Mouse (Mus musculus) neural tube, embryonic 11.5 days (tissue): ENCODE measurements around the gene Nrn1. TPM values are rescaled to one million over a fixed set of nuclear protein-coding genes. Genes with fewer than 3 reads are reported as not detected.

Experiments
- ATAC-seq: fragments of 200-750 bp; cut with Nextera tagmentation; 2 replicates; pipeline ENCODE4 v1.8.0; 2017; ENCODE audit warnings: moderate number of reproducible peaks, mild to moderate bottlenecking, moderate TSS enrichment, moderate library complexity; ENCODE audit not compliant: insufficient read depth, low FRiP score, low TSS enrichment
- DNase-seq: peaks from one replicate; pipeline ENCODE4 v3.0.0-alpha.2; 2015; ENCODE audit warnings: low spot score
- H3K27ac ChIP-seq: fragments of 300-500 bp; sonication (generic); 2 replicates; pipeline ENCODE4 v1.5.1; 2014; ENCODE audit warnings: low read depth, mild to moderate bottlenecking, low read length
- H3K27me3 ChIP-seq: fragments of 300-500 bp; sonication (generic); 2 replicates; pipeline ENCODE4 v1.6.1; 2014; ENCODE audit warnings: mild to moderate bottlenecking, low read length, mixed read lengths; ENCODE audit not compliant: control insufficient read depth, insufficient read depth
- H3K36me3 ChIP-seq: fragments of 300-500 bp; sonication (generic); 2 replicates; pipeline ENCODE4 v1.6.1; 2014; ENCODE audit warnings: mild to moderate bottlenecking, low read length, moderate library complexity, mixed read lengths; ENCODE audit not compliant: control insufficient read depth, insufficient read depth
- H3K4me1 ChIP-seq: fragments of 300-500 bp; sonication (generic); 2 replicates; pipeline ENCODE4 v1.6.1; 2014; ENCODE audit warnings: low read length, mixed read lengths; ENCODE audit not compliant: control insufficient read depth, insufficient read depth
- H3K4me2 ChIP-seq: fragments of 300-500 bp; sonication (generic); 2 replicates; pipeline ENCODE4 v1.6.1; 2014; ENCODE audit warnings: low read depth, mild to moderate bottlenecking, moderate library complexity
- H3K4me3 ChIP-seq: fragments of 300-500 bp; sonication (generic); 2 replicates; pipeline ENCODE4 v1.5.1; 2014; ENCODE audit warnings: low read depth, low read length
- H3K9ac ChIP-seq: fragments of 300-500 bp; sonication (generic); 2 replicates; pipeline ENCODE4 v1.6.1; 2014; ENCODE audit warnings: mild to moderate bottlenecking, low read length
- H3K9me3 ChIP-seq: fragments of 300-500 bp; sonication (generic); 2 replicates; pipeline ENCODE4 v1.6.1; 2016; ENCODE audit warnings: low read length; ENCODE audit not compliant: control insufficient read depth
- WGBS: fragments of 180-500 bp; shearing (Covaris S2); extraction: QIAGEN DNeasy Blood & Tissue Kit; methylation state at CpG from one replicate; pipeline ENCODE4 v1.1.7; 2014; 5-methylcytosine and 5-hydroxymethylcytosine counted together
- polyA plus RNA-seq: library from polyadenylated mRNA; unstranded; fragments of >200 nt; fragmentation: Nextera tagmentation; extraction: Ambion mirVana; gene quantifications from 2 replicates; pipeline ENCODE4 v1.2.1, GENCODE M21; 2014

Nrn1 gene
- polyA plus RNA-seq, 1 experiment from 2014 or later: 27.3 TPM

GRCm38 (mm10) chr13:36733566-36733965 lies 1.4 kb downstream of the Nrn1 start:
- WGBS: under 1% methylated on average over 10 of the region's 10 CpGs
- Histone ChIP-seq H3K9me3 (no peaks in the 10 kb centered on the region), H3K27me3 (peaks cover 61% of the 10 kb centered on the region), H3K4me3 (peak overlapping the region; percentile 28), H3K4me1 (peaks cover 9% of the 10 kb centered on the region; the same call in 1 of the 2 replicates), H3K27ac (peak overlapping the region; percentile 58; the same call in 1 of the 2 replicates), H3K4me2 (no peak overlapping the region), H3K36me3 (no peaks in the 10 kb centered on the region), H3K9ac (peak overlapping the region; percentile 46; the same call in 1 of the 2 replicates)
- no peak for ATAC-seq
- DNase-seq: peak; percentile 30

GRCm38 (mm10) chr13:36732891-36733490 lies 1.9 kb downstream of the Nrn1 start:
- Histone ChIP-seq H3K9ac (no peak overlapping the region), H3K36me3 (no peaks in the 10 kb centered on the region), H3K27me3 (peaks cover 67% of the 10 kb centered on the region), H3K4me1 (peaks cover 9% of the 10 kb centered on the region; the same call in 1 of the 2 replicates), H3K4me3 (peak overlapping the region; percentile 28), H3K27ac (no peak overlapping the region), H3K9me3 (no peaks in the 10 kb centered on the region), H3K4me2 (no peak overlapping the region)
- DNase-seq (no peak), ATAC-seq (no peak)
- 4% methylated on average over 6 of the region's 6 CpGs for WGBS

- H3K9me3 ChIP-seq: no peaks in the 10 kb centered on the region
- peak overlapping the region; percentile 30 for H3K4me2 ChIP-seq
- H3K9ac ChIP-seq: peak overlapping the region; percentile 45
- H3K36me3 ChIP-seq: no peaks in the 10 kb centered on the region
- peaks cover 14% of the 10 kb centered on the region for H3K4me1 ChIP-seq
- peaks cover 76% of the 10 kb centered on the region for H3K27me3 ChIP-seq
- H3K27ac ChIP-seq: peak overlapping the region; percentile 69; the same call in 1 of the 2 replicates
- peak overlapping the region; percentile 28 for H3K4me3 ChIP-seq
- DNase-seq (peak; percentile 70), ATAC-seq (no peak)
- WGBS: 0% methylated on average over 23 of the region's 23 CpGs
Observed at GRCm38 (mm10) chr13:36731931-36732461, 2.9 kb downstream of the Nrn1 start.

DNA sequence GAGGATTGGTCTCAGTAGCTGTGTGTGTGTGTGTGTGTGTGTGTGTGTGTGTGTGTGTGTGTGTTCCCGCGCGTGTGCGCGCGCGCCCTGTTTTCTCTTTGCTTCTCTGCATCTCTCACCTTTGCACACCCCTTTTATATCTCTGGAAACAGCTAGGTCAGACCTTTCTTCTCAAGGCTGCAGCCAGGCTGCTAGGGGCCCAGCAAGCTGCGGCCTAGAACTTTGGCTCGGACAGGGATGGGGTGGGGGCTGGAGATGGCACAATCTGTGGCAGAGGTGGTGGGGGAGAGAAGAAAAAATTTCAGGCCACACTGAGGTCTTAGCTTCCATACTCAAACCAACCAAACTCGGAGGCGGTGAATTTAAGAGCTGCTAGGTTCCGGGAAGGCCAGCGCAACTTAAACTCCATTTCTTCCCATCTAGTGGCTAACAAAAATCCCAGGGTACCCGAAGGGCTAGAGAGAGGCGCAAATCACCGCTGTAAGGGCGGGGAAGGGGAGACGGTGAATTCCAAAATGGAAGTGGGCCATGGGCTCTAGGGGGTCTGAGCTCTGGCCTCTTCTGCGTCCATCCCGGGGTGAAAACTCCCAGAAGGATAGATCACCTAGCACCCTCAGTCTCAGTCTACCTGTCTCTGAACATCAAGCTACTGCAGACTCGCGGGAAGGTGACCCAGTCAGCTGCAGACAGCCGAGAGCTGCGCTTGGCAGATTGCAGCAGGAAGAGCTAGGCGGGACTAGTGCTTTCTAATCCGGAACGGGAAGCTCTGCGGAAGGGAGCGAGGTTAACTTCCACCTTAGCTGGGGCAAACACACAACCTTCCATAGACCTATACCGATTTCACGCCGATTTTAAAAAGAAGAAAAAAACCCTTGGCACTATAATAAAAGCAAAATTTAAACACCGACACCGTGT lies 3.7 kb downstream of the Nrn1 start:
- H3K4me3 ChIP-seq: peak overlapping the region; percentile 28
- peaks cover 21% of the 10 kb centered on the region for H3K4me1 ChIP-seq
- H3K9me3 ChIP-seq: no peaks in the 10 kb centered on the region
- DNase-seq (peak; percentile 54), ATAC-seq (no peak)
- peak overlapping the region; percentile 69 for H3K27ac ChIP-seq
- peaks cover 83% of the 10 kb centered on the region for H3K27me3 ChIP-seq
- H3K36me3 ChIP-seq: no peaks in the 10 kb centered on the region
- peak overlapping the region; percentile 45 for H3K9ac ChIP-seq
- 1% methylated on average over 34 of the region's 34 CpGs for WGBS
- H3K4me2 ChIP-seq: peak overlapping the region; percentile 30

- Histone ChIP-seq H3K4me2 (peak overlapping the region; percentile 36), H3K27me3 (peaks cover 86% of the 10 kb centered on the region), H3K4me3 (peak overlapping the region; percentile 22), H3K9me3 (no peaks in the 10 kb centered on the region), H3K27ac (peak overlapping the region; percentile 46; the same call in 1 of the 2 replicates), H3K36me3 (no peaks in the 10 kb centered on the region), H3K4me1 (peaks cover 17% of the 10 kb centered on the region), H3K9ac (peak overlapping the region; percentile 44)
- no peak for ATAC-seq
- WGBS: 4% methylated on average over 14 of the region's 14 CpGs
- no peak for DNase-seq
Observed at GRCm38 (mm10) chr13:36730341-36730761, 4.6 kb downstream of the Nrn1 start.

- peak overlapping the region; percentile 36 for H3K4me2 ChIP-seq
- WGBS: 4% methylated on average over 13 of the region's 13 CpGs
Observed at GRCm38 (mm10) chr13:36729731-36730340, 5.1 kb downstream of the Nrn1 start.

GRCm38 (mm10) chr13:36728509-36728908 lies 6.4 kb downstream of the Nrn1 start:
- ATAC-seq (no peak), DNase-seq (peak; percentile 28)
- Histone ChIP-seq H3K4me3 (peak overlapping the region; percentile 34), H3K9ac (peak overlapping the region; percentile 11; the same call in 1 of the 2 replicates), H3K27me3 (peaks cover 86% of the 10 kb centered on the region), H3K27ac (no peak overlapping the region), H3K4me2 (peak overlapping the region; percentile 36), H3K9me3 (no peaks in the 10 kb centered on the region), H3K36me3 (no peaks in the 10 kb centered on the region), H3K4me1 (peaks cover 18% of the 10 kb centered on the region)
- 5% methylated on average over 5 of the region's 5 CpGs for WGBS

More at GRCm38 (mm10) chr13:36729731-36730340, 5.1 kb downstream of the Nrn1 start:
- DNase-seq (no peak), ATAC-seq (no peak)
- H3K4me3 ChIP-seq: peak overlapping the region; percentile 22
- H3K27ac ChIP-seq: peak overlapping the region; percentile 46; the same call in 1 of the 2 replicates
- H3K4me1 ChIP-seq: peaks cover 15% of the 10 kb centered on the region
- peak overlapping the region; percentile 44 for H3K9ac ChIP-seq
- H3K27me3 ChIP-seq: peaks cover 86% of the 10 kb centered on the region
- H3K9me3 ChIP-seq: no peaks in the 10 kb centered on the region
- H3K36me3 ChIP-seq: no peaks in the 10 kb centered on the region

GRCm38 (mm10) chr13:36727779-36728470 lies 7.0 kb downstream of the Nrn1 start:
- DNase-seq (peak; percentile 17), ATAC-seq (no peak)
- Histone ChIP-seq H3K27ac (peak overlapping the region; percentile 85), H3K9ac (peak overlapping the region; percentile 54), H3K9me3 (no peaks in the 10 kb centered on the region), H3K36me3 (no peaks in the 10 kb centered on the region), H3K4me1 (peaks cover 18% of the 10 kb centered on the region), H3K4me3 (peak overlapping the region; percentile 34), H3K27me3 (peaks cover 90% of the 10 kb centered on the region), H3K4me2 (peak overlapping the region; percentile 55)
- WGBS: under 1% methylated on average over 22 of the region's 23 CpGs
